Mouse (Mus musculus): Measurements from ENCODE around the gene Dot1l. TPM values are rescaled to one million over a fixed set of nuclear protein-coding genes. Genes with fewer than 3 reads are reported as not detected.

Dot1l gene
- polyA plus RNA-seq (2017; shearing (Covaris generic)), result 10 to 100 TPM; 14.8 to 15.7 TPM

GRCm38 (mm10) chr10:80754594-80755290 is at the start of gene Dot1l:
Gene Dot1l, plus strand, starts transcription at chr10:80755206.

GRCm38 (mm10) chr10:80742180-80742978 is 12.6 kb upstream of the Dot1l start, which contains the start of gene Ap3d1:
Gene Ap3d1, minus strand, starts transcription at chr10:80742264.

GRCm38 (mm10) chr10:80798150-80799006 is 43.4 kb downstream of the Dot1l start, which contains the start of the genes Sf3a2 and Plekhj1:
Gene Sf3a2, plus strand, starts transcription at chr10:80798198.
Gene Plekhj1, minus strand, starts transcription at chr10:80798626.

GRCm38 (mm10) chr10:80804916-80805315 is 49.9 kb downstream of the Dot1l start, which contains the start of gene Amh:
Gene Amh, plus strand, starts transcription at chr10:80805243.

GRCm38 (mm10) chr10:80813366-80813765 is 58.4 kb downstream of the Dot1l start, which contains the start of gene Jsrp1:
Gene Jsrp1, minus strand, starts transcription at chr10:80813498.

GRCm38 (mm10) chr10:80826151-80827062 is 71.4 kb downstream of the Dot1l start, which contains the start of gene Oaz1:
Gene Oaz1, plus strand, starts transcription at chr10:80826656.

GRCm38 (mm10) chr10:80843931-80844547 is 89.0 kb downstream of the Dot1l start, which contains the start of gene Lingo3:
Gene Lingo3, minus strand, starts transcription at chr10:80844039.

Other genes with a start within 250 kb of the Dot1l start
- under 1 TPM in 1 of 2 experiments, not detected in 1; 0.04 TPM for gene Atp8b3, start 216.1 kb upstream of the Dot1l start, polyA plus RNA-seq (2017; shearing (Covaris generic))
- 10 to 100 TPM; 36.5 to 38.7 TPM for gene Rexo1, start 193.6 kb upstream of the Dot1l start, polyA plus RNA-seq (2017; shearing (Covaris generic))
- gene Klf16, start 177.9 kb upstream of the Dot1l start, polyA plus RNA-seq (2017; shearing (Covaris generic)), result 10 to 100 TPM in 1 of 2 experiments, 1 to 10 TPM in 1; 7.3 to 11.4 TPM
- 100 to 1,000 TPM; 169 to 195 TPM for gene Abhd17a, start 164.9 kb upstream of the Dot1l start, polyA plus RNA-seq (2017; shearing (Covaris generic))
- gene Scamp4, start 152.3 kb upstream of the Dot1l start, polyA plus RNA-seq (2017; shearing (Covaris generic)), result 100 to 1,000 TPM in 1 of 2 experiments, 10 to 100 TPM in 1; 96.4 to 124 TPM
- gene Adat3, start 152.3 kb upstream of the Dot1l start, polyA plus RNA-seq (2017; shearing (Covaris generic)), result 1 to 10 TPM; 4.7 to 6.4 TPM
- 10 to 100 TPM in 1 of 2 experiments, 1 to 10 TPM in 1; 6.5 to 15.3 TPM for gene Gm49322, start 149.2 kb upstream of the Dot1l start, polyA plus RNA-seq (2017; shearing (Covaris generic))
- 100 to 1,000 TPM; 228 to 252 TPM for gene Csnk1g2, start 132.4 kb upstream of the Dot1l start, polyA plus RNA-seq (2017; shearing (Covaris generic))
- 10 to 100 TPM; 20.1 to 27.7 TPM for gene Btbd2, start 98.1 kb upstream of the Dot1l start, polyA plus RNA-seq (2017; shearing (Covaris generic))
- gene Mknk2, start 77.1 kb upstream of the Dot1l start, polyA plus RNA-seq (2017; shearing (Covaris generic)), result 100 to 1,000 TPM; 110 to 242 TPM
- 100 to 1,000 TPM; 213 to 321 TPM for gene Mob3a, start 53.2 kb upstream of the Dot1l start, polyA plus RNA-seq (2017; shearing (Covaris generic))
- gene Izumo4, start 53.0 kb upstream of the Dot1l start, polyA plus RNA-seq (2017; shearing (Covaris generic)), result 100 to 1,000 TPM; 121 to 131 TPM
- gene Ap3d1, start 12.9 kb upstream of the Dot1l start, polyA plus RNA-seq (2017; shearing (Covaris generic)), result 10 to 100 TPM; 38.5 to 75.7 TPM
- 10 to 100 TPM; 64.0 to 79.5 TPM for gene Sf3a2, start 43.0 kb downstream of the Dot1l start, polyA plus RNA-seq (2017; shearing (Covaris generic))
- gene Plekhj1, start 43.4 kb downstream of the Dot1l start, polyA plus RNA-seq (2017; shearing (Covaris generic)), result 100 to 1,000 TPM; 224 to 242 TPM
- not detected for gene Amh, start 50.0 kb downstream of the Dot1l start, polyA plus RNA-seq (2017; shearing (Covaris generic))
- under 1 TPM in 1 of 2 experiments, not detected in 1; 0.53 TPM for gene Jsrp1, start 58.3 kb downstream of the Dot1l start, polyA plus RNA-seq (2017; shearing (Covaris generic))
- gene Oaz1, start 71.5 kb downstream of the Dot1l start, polyA plus RNA-seq (2017; shearing (Covaris generic)), result 1,000 to 10,000 TPM; 2,247 to 2,345 TPM
- under 1 TPM in 1 of 2 experiments, not detected in 1; 0.21 TPM for gene Lingo3, start 88.8 kb downstream of the Dot1l start, polyA plus RNA-seq (2017; shearing (Covaris generic))
- gene Lsm7, start 100.0 kb downstream of the Dot1l start, polyA plus RNA-seq (2017; shearing (Covaris generic)), result 100 to 1,000 TPM; 151 to 243 TPM
- gene Sppl2b, start 100.1 kb downstream of the Dot1l start, polyA plus RNA-seq (2017; shearing (Covaris generic)), result 10 to 100 TPM; 20.9 to 29.3 TPM
- gene Tmprss9, start 116.6 kb downstream of the Dot1l start, polyA plus RNA-seq (2017; shearing (Covaris generic)), result under 1 TPM in 1 of 2 experiments, not detected in 1; 0.05 TPM
- gene Timm13, start 145.8 kb downstream of the Dot1l start, polyA plus RNA-seq (2017; shearing (Covaris generic)), result 100 to 1,000 TPM; 213 to 220 TPM
- 10 to 100 TPM in 1 of 2 experiments, 1 to 10 TPM in 1; 7.6 to 12.9 TPM for gene Lmnb2, start 163.0 kb downstream of the Dot1l start, polyA plus RNA-seq (2017; shearing (Covaris generic))
- gene Gadd45b, start 174.9 kb downstream of the Dot1l start, polyA plus RNA-seq (2017; shearing (Covaris generic)), result 10 to 100 TPM; 40.6 to 80.6 TPM